Mouse (Mus musculus) gastrocnemius, postnatal 10 days (tissue): ENCODE measurements at regions not wholly inside any gene's neighbourhood (a gene's known extent, or its start where the extent isn't known, plus 50 kb on each side); places are given as distances from the start of the nearest gene placed in this dataset.

ENCODE experiments used
- DNase-seq: peaks from one replicate; pipeline ENCODE4 v3.0.0; 2021; ENCODE audit warnings: mixed read lengths

GRCm38 (mm10) chr9:61706263-61706755 is 208.0 kb downstream of the Rplp1 start:
- no peak for DNase-seq

GRCm38 (mm10) chr9:61705586-61706233 is 208.6 kb downstream of the Rplp1 start:
- no peak for DNase-seq

- DNase-seq = no peak
Measured at GRCm38 (mm10) chr9:61703301-61703700, 211.0 kb downstream of the Rplp1 start.

GRCm38 (mm10) chr9:61702280-61702966 is 211.9 kb downstream of the Rplp1 start:
- no peak for DNase-seq

- no peak for DNase-seq
Measured at GRCm38 (mm10) chr9:61700576-61700975, 213.8 kb downstream of the Rplp1 start.

GRCm38 (mm10) chr9:61699618-61700017 is 214.7 kb downstream of the Rplp1 start:
- no peak for DNase-seq

- DNase-seq = peak; percentile 77
Measured at GRCm38 (mm10) chr9:61697959-61698358, 216.4 kb downstream of the Rplp1 start.

- no peak for DNase-seq
Measured at GRCm38 (mm10) chr9:61696831-61697230, 217.5 kb downstream of the Rplp1 start.

- no peak for DNase-seq
Measured at GRCm38 (mm10) chr9:61695821-61696220, 218.5 kb downstream of the Rplp1 start.

GRCm38 (mm10) chr9:61695381-61695791 is 219.0 kb downstream of the Rplp1 start:
- no peak for DNase-seq

GRCm38 (mm10) chr9:61694206-61694605 is 220.1 kb downstream of the Rplp1 start:
- DNase-seq = no peak

GRCm38 (mm10) chr9:61690786-61691185 is 223.6 kb downstream of the Rplp1 start:
- DNase-seq = no peak

GRCm38 (mm10) chr9:61689939-61690338 is 224.4 kb downstream of the Rplp1 start:
- DNase-seq = no peak

GRCm38 (mm10) chr9:61689516-61689915 is 224.8 kb downstream of the Rplp1 start:
- DNase-seq = no peak

- DNase-seq = no peak
Measured at GRCm38 (mm10) chr9:61683557-61683956, 230.8 kb downstream of the Rplp1 start.

GRCm38 (mm10) chr9:61682744-61683259 is 231.5 kb downstream of the Rplp1 start:
- no peak for DNase-seq

GRCm38 (mm10) chr9:61682316-61682715 is 232.0 kb downstream of the Rplp1 start:
- DNase-seq = no peak

GRCm38 (mm10) chr9:61681406-61681805 is 232.9 kb downstream of the Rplp1 start:
- no peak for DNase-seq

- no peak for DNase-seq
Measured at GRCm38 (mm10) chr9:61680911-61681311, 233.4 kb downstream of the Rplp1 start.

- no peak for DNase-seq
Measured at GRCm38 (mm10) chr9:61679686-61680085, 234.7 kb downstream of the Rplp1 start.

GRCm38 (mm10) chr9:61677603-61678002 is 236.7 kb downstream of the Rplp1 start:
- DNase-seq = no peak

- DNase-seq = no peak
Measured at GRCm38 (mm10) chr9:61677037-61677436, 237.3 kb downstream of the Rplp1 start.

GRCm38 (mm10) chr9:61675366-61675765 is 239.0 kb downstream of the Rplp1 start:
- no peak for DNase-seq
